Mouse (Mus musculus) spleen, adult 18-20 months (tissue): Measurements from ENCODE around the gene Vcam1.

Experiments
- DNase-seq, 2 experiments: peaks; one replicate each; pipeline ENCODE4 v3.0.0; 2022; ENCODE audit warnings: mixed read lengths in 2 of 2

The Vcam1 gene

GRCm38 (mm10) chr3:116129259-116129738, at the start of gene Vcam1:
Gene Vcam1 (minus strand): TSS chr3:116129688.
- DNase-seq, result peak; percentile 10 to 26

- DNase-seq, result no peak
These were observed 45.6 kb upstream of the Vcam1 start for GRCm38 (mm10) chr3:116175106-116175505.

GRCm38 (mm10) chr3:116171461-116171860, 42.0 kb upstream of the Vcam1 start:
- DNase-seq, result no peak

- DNase-seq, result no peak
These were observed 38.6 kb upstream of the Vcam1 start for GRCm38 (mm10) chr3:116168056-116168455.

GRCm38 (mm10) chr3:116166296-116166695, 36.8 kb upstream of the Vcam1 start:
- no peak for DNase-seq

- no peak for DNase-seq
These were observed 35.5 kb upstream of the Vcam1 start for GRCm38 (mm10) chr3:116165030-116165429.

- DNase-seq, result no peak
These were observed 34.0 kb upstream of the Vcam1 start for GRCm38 (mm10) chr3:116163517-116163916.

- no peak for DNase-seq
These were observed 32.7 kb upstream of the Vcam1 start for GRCm38 (mm10) chr3:116162097-116162666.

GRCm38 (mm10) chr3:116159376-116159775, 29.9 kb upstream of the Vcam1 start:
- DNase-seq, result no peak

- no peak for DNase-seq
These were observed 28.0 kb upstream of the Vcam1 start for GRCm38 (mm10) chr3:116157447-116157990.

- DNase-seq, result no peak
These were observed 20.7 kb upstream of the Vcam1 start for GRCm38 (mm10) chr3:116150056-116150632.

GRCm38 (mm10) chr3:116149096-116149495, 19.6 kb upstream of the Vcam1 start:
- no peak for DNase-seq

GRCm38 (mm10) chr3:116148676-116149075, 19.2 kb upstream of the Vcam1 start:
- no peak for DNase-seq

GRCm38 (mm10) chr3:116141226-116141625, 11.7 kb upstream of the Vcam1 start:
- no peak for DNase-seq

- DNase-seq, result no peak
These were observed 9.5 kb upstream of the Vcam1 start for GRCm38 (mm10) chr3:116139000-116139399.

- no peak for DNase-seq
These were observed 8.6 kb upstream of the Vcam1 start for GRCm38 (mm10) chr3:116138081-116138480.

GRCm38 (mm10) chr3:116133363-116133762, 3.9 kb upstream of the Vcam1 start:
- DNase-seq, result no peak

- no peak for DNase-seq
These were observed 1.2 kb upstream of the Vcam1 start for GRCm38 (mm10) chr3:116130711-116131110.

GRCm38 (mm10) chr3:116129841-116130595, 530 bp upstream of the Vcam1 start:
- DNase-seq, result no peak

GRCm38 (mm10) chr3:116128311-116129204, 930 bp downstream of the Vcam1 start:
- no peak for DNase-seq

GRCm38 (mm10) chr3:116127836-116128235, 1.7 kb downstream of the Vcam1 start:
- DNase-seq, result no peak

GRCm38 (mm10) chr3:116127281-116127680, 2.2 kb downstream of the Vcam1 start:
- DNase-seq, result no peak
